Mouse (Mus musculus) hindbrain, postnatal 0 days (tissue): ENCODE results near the gene Hoxa9. TPM values are rescaled to one million over a fixed set of nuclear protein-coding genes. Genes with fewer than 3 reads are reported as not detected.

ENCODE experiments used
- ATAC-seq: fragments of 200-750 bp; cut with Nextera tagmentation; 2 replicates; pipeline ENCODE4 v1.8.0; 2017; ENCODE audit warnings: mild to moderate bottlenecking, moderate TSS enrichment, moderate library complexity
- DNase-seq: peaks from one replicate; pipeline ENCODE4 v3.0.0-alpha.2; 2015; ENCODE audit warnings: low spot score
- H3K27ac ChIP-seq: fragments of 300-500 bp; sonication (generic); 2 replicates; pipeline ENCODE4 v1.5.1; 2014; ENCODE audit warnings: mild to moderate bottlenecking
- H3K27me3 ChIP-seq: fragments of 300-500 bp; sonication (generic); 2 replicates; pipeline ENCODE4 v1.6.1; 2014; ENCODE audit warnings: low read length, mixed read lengths; ENCODE audit not compliant: insufficient read depth
- H3K36me3 ChIP-seq: fragments of 300-500 bp; sonication (generic); 2 replicates; pipeline ENCODE4 v1.6.1; 2014; ENCODE audit warnings: low read length, mixed read lengths; ENCODE audit not compliant: insufficient read depth
- H3K4me1 ChIP-seq: fragments of 300-500 bp; sonication (generic); 2 replicates; pipeline ENCODE4 v1.6.1; 2014; ENCODE audit warnings: antibody characterized with exemption, low read length, mixed read lengths; ENCODE audit not compliant: insufficient read depth
- H3K4me2 ChIP-seq: fragments of 300-500 bp; sonication (generic); 2 replicates; pipeline ENCODE4 v1.6.1; 2014; ENCODE audit warnings: low read depth, mild to moderate bottlenecking, low read length, moderate library complexity, mixed read lengths
- H3K4me3 ChIP-seq: fragments of 300-500 bp; sonication (generic); 2 replicates; pipeline ENCODE4 v1.5.1; 2014; ENCODE audit warnings: low read length
- H3K9ac ChIP-seq: fragments of 300-500 bp; sonication (generic); replicated peaks from 2 replicates; pipeline ENCODE4 v1.6.1; 2014; ENCODE audit warnings: mild to moderate bottlenecking, low read length, moderate library complexity, mixed read lengths
- H3K9me3 ChIP-seq: fragments of 300-500 bp; sonication (generic); 2 replicates; pipeline ENCODE4 v1.6.1; 2016; ENCODE audit warnings: low read length, mixed read lengths
- CTCF ChIP-seq: IDR thresholded peaks from 2 replicates; pipeline ENCODE4 v1.5.1; 2016; ENCODE audit warnings: antibody characterized with exemption, control low read depth, low read depth
- WGBS: fragments of 180-500 bp; shearing (Covaris S2); extraction: QIAGEN DNeasy Blood & Tissue Kit; methylation state at CpG from one replicate; pipeline ENCODE4 v1.1.7; 2014; 5-methylcytosine and 5-hydroxymethylcytosine counted together
- polyA plus RNA-seq: library from polyadenylated mRNA; unstranded; fragments of >200 nt; fragmentation: Nextera tagmentation; extraction: Ambion mirVana; gene quantifications from 2 replicates; pipeline ENCODE4 v1.2.1, GENCODE M21; 2015
- total RNA-seq: library from RNA; depleted of rRNA; stranded (reverse); fragments of >200 nt; gene quantifications from 2 replicates; pipeline ENCODE4 v1.2.3, GENCODE M21; 2014

Hoxa9 gene
- total and polyA plus RNA-seq, 2 experiments from 2014 or later: 0.26 TPM; not detected in 1

- TF ChIP-seq CTCF: no peak
Observed at GRCm38 (mm10) chr6:52266666-52266985, 35.7 kb upstream of the Hoxa9 start.

GRCm38 (mm10) chr6:52265913-52266665, 35.2 kb upstream of the Hoxa9 start:
- 2% methylated on average over 19 of the region's 19 CpGs for WGBS
- no peak overlapping the region for H3K4me3 ChIP-seq
- H3K36me3 ChIP-seq: no peaks in the 10 kb centered on the region
- no peaks in the 10 kb centered on the region for H3K9me3 ChIP-seq
- no peak overlapping the region for H3K27ac ChIP-seq
- H3K4me1 ChIP-seq: no peaks in the 10 kb centered on the region
- H3K4me2 ChIP-seq: no peak overlapping the region
- no peak for DNase-seq
- no peak overlapping the region for H3K9ac ChIP-seq
- no peak for ATAC-seq
- peaks cover 92% of the 10 kb centered on the region for H3K27me3 ChIP-seq
- no peak for TF ChIP-seq CTCF

More at GRCm38 (mm10) chr6:52266666-52266985, 35.7 kb upstream of the Hoxa9 start:
- H3K27me3 ChIP-seq: peaks cover 93% of the 10 kb centered on the region
- DNase-seq (no peak), ATAC-seq (no peak)
- H3K4me2 ChIP-seq: no peak overlapping the region
- no peaks in the 10 kb centered on the region for H3K9me3 ChIP-seq
- H3K4me3 ChIP-seq: no peak overlapping the region
- no peak overlapping the region for H3K27ac ChIP-seq
- no peaks in the 10 kb centered on the region for H3K36me3 ChIP-seq
- no peak overlapping the region for H3K9ac ChIP-seq
- no peaks in the 10 kb centered on the region for H3K4me1 ChIP-seq
- 4% methylated on average over 9 of the region's 9 CpGs for WGBS

DNA sequence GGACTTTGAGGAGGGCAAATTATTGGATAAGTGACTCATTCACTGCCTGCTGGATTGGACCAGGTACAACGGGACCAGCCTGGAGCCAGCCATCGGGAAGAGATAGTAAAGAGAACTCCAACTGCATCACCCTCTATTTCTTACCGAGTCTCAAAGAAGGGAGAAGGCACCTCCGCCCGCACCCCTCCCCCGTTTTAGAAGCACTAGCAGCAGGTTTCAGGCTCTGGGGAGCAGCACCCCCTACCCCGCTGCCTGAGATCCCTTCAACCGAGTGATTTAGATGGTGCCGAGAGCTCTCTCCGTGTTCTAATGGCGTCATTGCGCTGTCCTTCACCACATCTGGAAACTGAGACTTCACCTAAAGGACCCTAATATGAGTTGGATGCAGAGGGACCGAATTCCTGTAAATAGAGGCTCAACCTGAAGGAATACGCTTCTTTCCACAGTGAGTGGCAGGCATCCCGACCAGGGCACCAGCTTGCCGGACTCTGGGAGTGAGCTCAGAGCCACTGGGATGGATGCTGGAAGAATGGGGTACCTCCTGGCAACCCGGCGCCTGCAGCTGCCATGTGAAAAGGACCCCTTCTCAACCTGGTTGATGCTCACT, 34.5 kb upstream of the Hoxa9 start:
- Histone ChIP-seq H3K9me3 (no peaks in the 10 kb centered on the region), H3K4me3 (no peak overlapping the region), H3K9ac (no peak overlapping the region), H3K4me1 (no peaks in the 10 kb centered on the region), H3K27me3 (peaks cover 90% of the 10 kb centered on the region), H3K4me2 (no peak overlapping the region), H3K36me3 (no peaks in the 10 kb centered on the region), H3K27ac (no peak overlapping the region)
- ATAC-seq (no peak), DNase-seq (no peak)
- 3% methylated on average over 18 of the region's 18 CpGs for WGBS
- no peak for TF ChIP-seq CTCF

DNA sequence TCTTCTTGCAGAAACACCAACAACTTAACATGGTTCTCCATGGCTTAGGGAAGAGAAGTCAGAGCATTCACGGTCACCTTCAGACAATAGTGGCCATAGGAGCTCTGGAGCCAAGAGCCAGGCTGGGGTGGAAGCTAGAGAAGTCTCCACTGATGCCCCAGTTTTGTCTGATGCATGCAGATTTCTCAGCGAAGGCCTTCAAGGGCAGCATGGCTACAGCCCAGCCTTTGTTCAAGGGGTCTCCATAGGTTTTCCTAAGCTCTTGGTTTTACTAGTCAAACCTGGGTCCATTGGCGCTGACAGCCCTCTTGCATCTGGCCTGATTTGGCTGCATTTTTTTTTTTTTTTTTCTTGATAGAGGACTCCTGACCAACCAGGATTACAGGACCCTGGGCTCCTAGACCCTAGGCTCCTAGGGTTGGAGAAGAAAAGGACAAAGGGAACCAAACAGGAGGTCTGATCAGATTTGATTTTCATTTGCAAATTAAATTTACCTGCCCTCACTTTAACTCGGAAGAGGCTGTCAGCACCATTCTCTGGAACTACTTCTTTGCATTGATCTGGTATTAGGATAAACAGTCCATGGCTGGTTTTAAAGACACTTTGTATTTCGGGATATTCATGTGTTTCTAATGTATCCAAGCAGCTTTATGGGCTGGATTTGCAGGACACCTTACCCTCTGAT, 33.4 kb upstream of the Hoxa9 start:
- Histone ChIP-seq H3K4me2 (no peak overlapping the region), H3K4me3 (no peak overlapping the region), H3K4me1 (no peaks in the 10 kb centered on the region), H3K9me3 (no peaks in the 10 kb centered on the region), H3K27ac (no peak overlapping the region), H3K36me3 (no peaks in the 10 kb centered on the region), H3K27me3 (peaks cover 83% of the 10 kb centered on the region), H3K9ac (no peak overlapping the region)
- WGBS: 4% methylated on average over 5 of the region's 5 CpGs
- no peak for TF ChIP-seq CTCF
- ATAC-seq (no peak), DNase-seq (no peak)

- ATAC-seq (no peak), DNase-seq (no peak)
- Histone ChIP-seq H3K9ac (no peak overlapping the region), H3K36me3 (no peaks in the 10 kb centered on the region), H3K4me2 (no peak overlapping the region), H3K27ac (no peak overlapping the region), H3K9me3 (no peaks in the 10 kb centered on the region), H3K27me3 (peaks cover 79% of the 10 kb centered on the region), H3K4me1 (no peaks in the 10 kb centered on the region), H3K4me3 (no peak overlapping the region)
- TF ChIP-seq CTCF: no peak
- 2% methylated on average over 6 of the region's 6 CpGs for WGBS
Observed at GRCm38 (mm10) chr6:52263321-52263585, 32.4 kb upstream of the Hoxa9 start.

DNA sequence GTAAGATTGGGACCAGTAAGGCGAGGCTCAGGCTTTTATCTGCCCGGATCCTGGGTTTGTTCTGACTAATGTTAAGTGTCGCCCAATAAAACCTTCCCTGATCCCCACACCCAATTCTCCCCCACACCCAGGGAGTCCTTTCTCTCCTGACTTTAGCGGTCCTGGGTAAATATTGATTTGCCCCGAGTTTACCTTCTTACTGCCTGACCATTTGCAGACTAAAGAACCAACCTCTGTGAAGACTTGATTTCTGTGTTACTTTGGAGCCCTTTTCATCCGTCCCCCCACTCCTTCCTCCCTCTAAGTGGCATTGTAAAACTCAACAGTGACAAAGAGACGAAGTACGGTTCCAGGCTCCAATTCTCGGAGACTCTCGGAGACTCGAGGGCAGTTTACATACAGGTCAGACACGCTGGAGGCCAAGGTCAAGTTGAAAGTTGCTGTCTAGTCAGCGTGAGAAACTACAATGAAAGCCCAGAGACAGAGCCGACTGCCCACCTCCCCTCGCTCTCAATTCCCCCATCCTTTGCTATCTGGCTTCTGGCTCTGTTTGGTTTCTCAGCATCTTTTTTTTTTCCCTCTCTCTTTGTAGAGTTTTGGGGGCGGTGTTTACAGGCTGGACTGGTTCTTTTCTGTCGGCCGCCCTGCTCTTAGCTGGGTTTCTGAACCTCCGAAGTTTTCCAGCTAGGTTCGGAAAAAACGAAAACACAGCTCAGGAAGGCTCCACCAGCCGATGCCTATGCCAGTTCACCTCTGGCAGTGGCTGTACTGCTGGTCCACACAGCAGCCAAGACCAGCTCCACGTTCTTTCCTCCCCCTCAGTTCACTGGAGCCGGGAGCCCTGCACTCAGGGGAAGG, 31.8 kb upstream of the Hoxa9 start:
- H3K9me3 ChIP-seq: no peaks in the 10 kb centered on the region
- peaks cover 79% of the 10 kb centered on the region for H3K27me3 ChIP-seq
- no peak overlapping the region for H3K9ac ChIP-seq
- no peak for TF ChIP-seq CTCF
- 3% methylated on average over 24 of the region's 24 CpGs for WGBS
- H3K4me1 ChIP-seq: no peaks in the 10 kb centered on the region
- no peak overlapping the region for H3K4me3 ChIP-seq
- ATAC-seq (no peak), DNase-seq (no peak)
- no peak overlapping the region for H3K4me2 ChIP-seq
- H3K36me3 ChIP-seq: no peaks in the 10 kb centered on the region
- H3K27ac ChIP-seq: no peak overlapping the region
